Mouse (Mus musculus) v-Abl transformed pro-B cells (cell line): ENCODE measurements at regions not wholly inside any gene's neighbourhood (a gene's known extent, or its start where the extent isn't known, plus 50 kb on each side); places are given as distances from the start of the nearest gene placed in this dataset.

Experiments
- in situ Hi-C, 2 experiments: fragments of 400-800 bp; cut with MboI; formaldehyde crosslinking; loops; one replicate each; pipeline ENCODE4 v1.15.1; 2025; ENCODE audit not compliant: unreplicated experiment in 2 of 2

- in situ Hi-C loops: no loop called here
These were observed 66.3 kb upstream of the Ercc6l2 start for GRCm38 (mm10) chr13:63748788-63749187.

GRCm38 (mm10) chr13:63749997-63750396 is 65.0 kb upstream of the Ercc6l2 start:
- in situ Hi-C loops: no loop called here

DNA sequence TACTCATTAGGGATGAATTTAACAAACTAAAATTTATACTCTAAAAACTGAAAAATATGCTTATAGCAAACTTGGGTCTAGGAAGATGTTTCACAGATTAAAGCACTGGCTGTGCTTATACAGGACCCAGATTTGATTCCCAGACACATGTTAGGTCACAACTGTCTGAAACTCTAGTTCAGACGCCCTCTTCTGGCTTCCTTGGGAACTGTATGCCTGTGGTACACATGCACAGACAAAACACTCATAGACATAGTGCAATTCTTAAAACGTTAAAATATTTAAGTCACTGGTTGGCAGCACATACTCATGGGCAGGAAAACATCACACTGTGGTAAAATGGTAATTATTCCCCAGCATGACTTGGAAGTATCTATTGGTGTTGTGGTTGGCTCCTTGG is 63.8 kb upstream of the Ercc6l2 start:
- in situ Hi-C loops: no loop called here

DNA sequence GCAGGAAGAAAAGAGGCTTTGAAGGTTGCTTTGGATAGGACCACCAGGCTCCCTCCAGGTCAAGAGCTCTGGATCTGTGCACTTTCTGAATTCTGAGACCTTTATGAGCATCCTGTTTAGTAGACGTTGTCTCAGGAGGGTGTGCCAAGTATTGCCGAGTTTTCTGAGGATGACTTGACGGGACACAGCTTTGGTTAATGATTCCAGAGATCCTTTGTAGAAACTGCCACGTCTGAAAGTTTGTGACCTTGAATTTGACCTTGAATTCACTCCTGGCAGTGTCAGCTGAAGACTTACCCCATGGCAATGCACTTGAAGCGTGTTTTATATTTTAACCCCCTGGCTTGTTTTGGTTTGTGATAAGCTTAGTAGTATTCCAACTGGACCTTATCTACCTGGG is 58.0 kb upstream of the Ercc6l2 start:
- in situ Hi-C loops: no loop called here

DNA sequence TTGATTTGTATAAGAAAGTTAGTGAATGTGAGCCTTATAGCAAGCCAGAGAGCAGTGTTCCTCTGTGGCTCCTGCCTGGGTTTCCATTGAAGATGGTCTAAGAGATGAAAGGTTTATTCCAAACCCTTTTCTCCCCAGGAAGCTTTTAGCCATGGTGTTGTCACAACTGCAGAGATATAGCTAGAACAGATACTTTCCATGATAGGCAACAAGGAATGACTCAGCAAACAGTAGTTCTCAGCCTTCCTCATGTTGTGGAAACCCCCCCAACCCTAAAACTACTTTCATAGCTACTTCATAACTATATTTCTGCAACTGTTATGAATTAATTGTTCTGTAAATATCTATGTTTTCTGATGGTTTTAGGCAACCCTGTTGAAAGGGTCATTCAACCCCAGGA is 53.5 kb upstream of the Ercc6l2 start:
- in situ Hi-C loops: no loop called here
